In the genomic region with DNA sequence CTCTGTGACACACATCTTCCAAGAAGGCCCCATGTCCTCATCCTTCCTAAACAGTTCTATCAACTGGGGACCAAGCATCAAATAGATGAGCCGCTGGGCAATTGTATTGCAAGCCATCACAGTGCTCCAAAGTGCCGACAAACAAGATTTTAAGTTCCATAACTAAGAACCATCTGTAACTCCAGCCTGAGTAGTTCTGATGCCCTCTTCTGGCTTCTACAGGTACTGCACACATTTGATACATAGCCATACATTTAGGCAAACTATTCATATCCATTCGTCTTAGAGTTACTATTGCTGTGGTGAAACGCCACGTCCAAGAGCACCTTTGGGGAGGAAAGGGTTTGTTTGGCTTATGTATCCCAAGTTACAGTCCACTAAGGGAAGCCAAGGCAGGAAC, we compare ENCODE assay signal across 11 mouse cellular contexts. TPM values are rescaled to one million over a fixed set of nuclear protein-coding genes. Genes with fewer than 3 reads are reported as not detected.
DNase-seq lines count a peak whose midpoint lies in the region; ATAC-seq and TF ChIP-seq lines count a peak whose summit lies in the region.
"Had no signal": no experiment of that assay in that cellular context is flagged by ENCODE, and none has a peak within 500 bp of the region (broad histone marks: within the 10 kb centered on the region; RNA-seq: fewer than 3 reads in every experiment).

No protein-coding gene starts in this region.

- H3K27ac ChIP-seq in heart, adult 2 months = no peak overlapping the region
- no peak overlapping the region for H3K27ac ChIP-seq in midbrain, postnatal 0 days (ENCODE audit: low read depth, low read length)
- H3K27ac ChIP-seq in midbrain, embryonic 10.5 days (replicated peaks) = no peak overlapping the region
- H3K27ac ChIP-seq in cerebellum, adult 2 months (ENCODE audit: insufficient read depth, low read length) = no peak overlapping the region
- no peak overlapping the region for H3K27ac ChIP-seq in forebrain, embryonic 16.5 days (ENCODE audit: low read length)

- no peak for ATAC-seq in midbrain, postnatal 0 days (ENCODE audit: low FRiP score)
- 0 out of 2 replicates have a peak, but pooled peaks have one; percentile 53 for ATAC-seq in erythroid progenitor cell, adult 5-6 weeks (replicated peaks; ENCODE audit: low FRiP score, poor library complexity, severe bottlenecking)
- no peak for ATAC-seq in forebrain, embryonic 16.5 days
- ATAC-seq: activated CD4-positive, CD25-positive, alpha-beta regulatory T cell, adult 4 months had no signal

- intact Hi-C loops in heart, adult 2 months (cut with DNase I) = no loop called here

- H3K79me2 ChIP-seq in heart, adult 2 months (replicated peaks; ENCODE audit: control insufficient read depth, insufficient read depth, low read length) = no peaks in the 10 kb centered on the region

- no peak overlapping the region for H3K9ac ChIP-seq in heart, adult 2 months (ENCODE audit: low read depth, low read length)
- no peak overlapping the region for H3K9ac ChIP-seq in midbrain, postnatal 0 days (replicated peaks; ENCODE audit: low read length, poor library complexity, severe bottlenecking)
- H3K9ac ChIP-seq in forebrain, embryonic 16.5 days (replicated peaks; ENCODE audit: low read depth, low read length) = no peak overlapping the region

- H3K9me3 ChIP-seq in midbrain, postnatal 0 days (ENCODE audit: low read length) = no peaks in the 10 kb centered on the region
- H3K9me3 ChIP-seq in midbrain, embryonic 10.5 days (replicated peaks) = no peaks in the 10 kb centered on the region; the same call in 1 of the 2 replicates
- H3K9me3 ChIP-seq in forebrain, embryonic 16.5 days (ENCODE audit: control insufficient read depth, low read length) = peaks cover 2% of the 10 kb centered on the region; the same call in 1 of the 2 replicates

- no peaks in the 10 kb centered on the region for H3K27me3 ChIP-seq in heart, adult 2 months (ENCODE audit: control insufficient read depth, insufficient read depth, low read length)
- H3K27me3 ChIP-seq in midbrain, postnatal 0 days (ENCODE audit: insufficient read depth, low read length) = no peaks in the 10 kb centered on the region
- no peaks in the 10 kb centered on the region for H3K27me3 ChIP-seq in midbrain, embryonic 10.5 days (ENCODE audit: low read depth, poor library complexity, severe bottlenecking)
- H3K27me3 ChIP-seq in cerebellum, adult 2 months (ENCODE audit: control insufficient read depth, insufficient read depth, low read length) = no peaks in the 10 kb centered on the region
- H3K27me3 ChIP-seq in forebrain, embryonic 16.5 days (replicated peaks; ENCODE audit: control insufficient read depth, insufficient read depth, low read length) = no peaks in the 10 kb centered on the region

- TF ChIP-seq POLR2A in heart, adult 2 months (IDR thresholded peaks at IDR 0.05; ENCODE audit: insufficient read depth, low read depth, low read length) = no peak
- no peak for TF ChIP-seq POLR2A in cerebellum, adult 2 months (IDR thresholded peaks at IDR 0.05; ENCODE audit: borderline replicate concordance, insufficient read depth, low read length)

- WGBS in heart, adult 2 months = 84% methylated on average over 5 of the region's 5 CpGs
- WGBS in midbrain, postnatal 0 days = 83% methylated on average over 5 of the region's 5 CpGs
- WGBS in midbrain, embryonic 10.5 days = 79% methylated on average over 5 of the region's 5 CpGs
- 73% methylated on average over 5 of the region's 5 CpGs for WGBS in cerebellum, adult 2 months
- 76% methylated on average over 5 of the region's 5 CpGs for WGBS in forebrain, embryonic 16.5 days

- H3K4me3 ChIP-seq in heart, adult 2 months = no peak overlapping the region
- H3K4me3 ChIP-seq in midbrain, postnatal 0 days (ENCODE audit: low read depth, low read length) = no peak overlapping the region
- H3K4me3 ChIP-seq in midbrain, embryonic 10.5 days = no peak overlapping the region
- H3K4me3 ChIP-seq in cerebellum, adult 2 months (replicated peaks; ENCODE audit: insufficient read depth, low read depth, low read length) = no peak overlapping the region
- H3K4me3 ChIP-seq in forebrain, embryonic 16.5 days (replicated peaks; ENCODE audit: low read length) = no peak overlapping the region

- H3K36me3 ChIP-seq in heart, adult 2 months (ENCODE audit: control insufficient read depth, insufficient read depth, low read length) = no peaks in the 10 kb centered on the region
- no peaks in the 10 kb centered on the region for H3K36me3 ChIP-seq in midbrain, postnatal 0 days (ENCODE audit: insufficient read depth, low read length)
- H3K36me3 ChIP-seq in midbrain, embryonic 10.5 days = no peaks in the 10 kb centered on the region
- H3K36me3 ChIP-seq in forebrain, embryonic 16.5 days (ENCODE audit: control insufficient read depth, insufficient read depth) = no peaks in the 10 kb centered on the region

- TF ChIP-seq EP300 in heart, adult 2 months (IDR thresholded peaks at IDR 0.05; ENCODE audit: insufficient read depth, low read depth, low read length) = no peak

- H3K4me2 ChIP-seq in midbrain, postnatal 0 days (ENCODE audit: low read depth, low read length, poor library complexity, severe bottlenecking) = no peak overlapping the region
- H3K4me2 ChIP-seq in forebrain, embryonic 16.5 days (ENCODE audit: low read length) = no peak overlapping the region

- peak; percentile 69 for TF ChIP-seq CTCF in heart, adult 2 months (IDR thresholded peaks at IDR 0.05)
- peak; percentile 66 for TF ChIP-seq CTCF in midbrain, postnatal 0 days (IDR thresholded peaks at IDR 0.05)
- TF ChIP-seq CTCF in cerebellum, adult 2 months (IDR thresholded peaks at IDR 0.05; ENCODE audit: borderline replicate concordance, insufficient read depth, low read depth, low read length) = no peak

- peaks cover 5% of the 10 kb centered on the region for H3K4me1 ChIP-seq in heart, adult 2 months (ENCODE audit: control insufficient read depth, insufficient read depth, low read length)
- no peaks in the 10 kb centered on the region for H3K4me1 ChIP-seq in midbrain, postnatal 0 days (ENCODE audit: insufficient read depth, low read length)
- peaks cover 15% of the 10 kb centered on the region for H3K4me1 ChIP-seq in midbrain, embryonic 10.5 days
- no peaks in the 10 kb centered on the region for H3K4me1 ChIP-seq in cerebellum, adult 2 months (ENCODE audit: control insufficient read depth, insufficient read depth, low read length)
- H3K4me1 ChIP-seq in forebrain, embryonic 16.5 days (replicated peaks; ENCODE audit: control insufficient read depth, insufficient read depth, low read length) = peaks cover 3% of the 10 kb centered on the region; the same call in 1 of the 2 replicates

- no peak for DNase-seq in heart, adult 2 months
- DNase-seq in heart, adult 9 months (ENCODE audit: low spot score in 2 of 2) = no peak
- no peak for DNase-seq in midbrain, postnatal 0 days (ENCODE audit: low spot score)
- no peak for DNase-seq in midbrain, embryonic 10.5 days (ENCODE audit: low spot score)
- peak; percentile 59 for DNase-seq in thymus, postnatal 14 days
- no peak for DNase-seq in cerebellum, adult 2 months
- DNase-seq: layer of hippocampus, adult 9-11 months had no signal

RNA-seq across cellular contexts. Expression of gene Anp32e, which starts 30.0 kb away (rescaled TPM):
- 10 to 100 TPM; 83.0 to 90.9 TPM for total RNA-seq in heart, adult 2 months (2021)
- 15.5 and 29.9 TPM in 2 replicates for polyA plus RNA-seq in heart, adult 2 months (2012; rRNA removed)
- 24.7 and 27.5 TPM in 2 replicates for total RNA-seq in midbrain, postnatal 0 days (2014; rRNA removed)
- polyA plus RNA-seq in midbrain, postnatal 0 days (2015; fragmentation: Nextera tagmentation; extraction: Ambion mirVana) = 70.9 and 86.9 TPM in 2 replicates
- 366 and 378 TPM in 2 replicates for polyA plus RNA-seq in midbrain, embryonic 10.5 days (2016; fragmentation: Nextera tagmentation; extraction: Ambion mirVana)
- 153 and 197 TPM in 2 replicates for total RNA-seq in erythroid progenitor cell, adult 5-6 weeks (2015; ENCODE audit: low replicate concordance)
- 541 and 717 TPM in 2 replicates for total RNA-seq in erythroid progenitor cell, adult 5-6 weeks (2017; ENCODE audit: low replicate concordance)
- 65.1 and 70.4 TPM in 2 replicates for polyA plus RNA-seq in cerebellum, adult 2 months (2012; rRNA removed)
- polyA plus RNA-seq in forebrain, embryonic 16.5 days (2015; fragmentation: Nextera tagmentation; extraction: Ambion mirVana) = 185 and 205 TPM in 2 replicates

RNA-seq across cellular contexts. Expression of gene Plekho1, which starts 36.7 kb away (rescaled TPM):
- 10 to 100 TPM; 65.4 to 67.5 TPM for total RNA-seq in heart, adult 2 months (2021)
- 82.8 and 110 TPM in 2 replicates for polyA plus RNA-seq in heart, adult 2 months (2012; rRNA removed)
- 52.5 and 62.7 TPM in 2 replicates for total RNA-seq in midbrain, postnatal 0 days (2014; rRNA removed)
- 37.3 and 41.2 TPM in 2 replicates for polyA plus RNA-seq in midbrain, postnatal 0 days (2015; fragmentation: Nextera tagmentation; extraction: Ambion mirVana)
- polyA plus RNA-seq in midbrain, embryonic 10.5 days (2016; fragmentation: Nextera tagmentation; extraction: Ambion mirVana) = 66.8 and 69.0 TPM in 2 replicates
- total RNA-seq in erythroid progenitor cell, adult 5-6 weeks (2015; ENCODE audit: low replicate concordance) = 12.6 and 13.4 TPM in 2 replicates
- total RNA-seq in erythroid progenitor cell, adult 5-6 weeks (2017; ENCODE audit: low replicate concordance) = 8.6 and 18.6 TPM in 2 replicates
- 155 and 160 TPM in 2 replicates for polyA plus RNA-seq in cerebellum, adult 2 months (2012; rRNA removed)
- polyA plus RNA-seq in forebrain, embryonic 16.5 days (2015; fragmentation: Nextera tagmentation; extraction: Ambion mirVana) = 71.4 and 74.9 TPM in 2 replicates

RNA-seq across cellular contexts. Expression of gene Car14, which starts 54.6 kb away (rescaled TPM):
- total RNA-seq in heart, adult 2 months (2021) = 100 to 1,000 TPM; 146 to 208 TPM
- 227 and 279 TPM in 2 replicates for polyA plus RNA-seq in heart, adult 2 months (2012; rRNA removed)
- total RNA-seq in midbrain, postnatal 0 days (2014; rRNA removed) = 5.1 and 8.0 TPM in 2 replicates
- 6.8 and 7.5 TPM in 2 replicates for polyA plus RNA-seq in midbrain, postnatal 0 days (2015; fragmentation: Nextera tagmentation; extraction: Ambion mirVana)
- polyA plus RNA-seq in midbrain, embryonic 10.5 days (2016; fragmentation: Nextera tagmentation; extraction: Ambion mirVana) = 67.7 and 93.9 TPM in 2 replicates
- total RNA-seq in erythroid progenitor cell, adult 5-6 weeks (2015; ENCODE audit: low replicate concordance) = not detected in 2 replicates
- not detected in 2 replicates for total RNA-seq in erythroid progenitor cell, adult 5-6 weeks (2017; ENCODE audit: low replicate concordance)
- 49.8 and 63.2 TPM in 2 replicates for polyA plus RNA-seq in cerebellum, adult 2 months (2012; rRNA removed)
- 9.4 and 10.2 TPM in 2 replicates for polyA plus RNA-seq in forebrain, embryonic 16.5 days (2015; fragmentation: Nextera tagmentation; extraction: Ambion mirVana)
- total RNA-seq: monocyte, adult 5-6 weeks had no signal
- polyA plus RNA-seq: activated CD4-positive, CD25-positive, alpha-beta regulatory T cell, adult 4 months had no signal
